Mouse (Mus musculus) gastrocnemius, postnatal 10 days (tissue): ENCODE results near the gene Wbp1l. TPM values are rescaled to one million over a fixed set of nuclear protein-coding genes. Genes with fewer than 3 reads are reported as not detected.

Source experiments
- DNase-seq: peaks from one replicate; pipeline ENCODE4 v3.0.0; 2021; ENCODE audit warnings: mixed read lengths
- total RNA-seq, 2 experiments: library from RNA; stranded (reverse); gene quantifications; 2 replicates each; pipeline ENCODE4 v1.2.3; 2021

Gene Wbp1l
- total RNA-seq, 2 experiments from 2014 or later, result 38.3 to 41.6 TPM

DNA sequence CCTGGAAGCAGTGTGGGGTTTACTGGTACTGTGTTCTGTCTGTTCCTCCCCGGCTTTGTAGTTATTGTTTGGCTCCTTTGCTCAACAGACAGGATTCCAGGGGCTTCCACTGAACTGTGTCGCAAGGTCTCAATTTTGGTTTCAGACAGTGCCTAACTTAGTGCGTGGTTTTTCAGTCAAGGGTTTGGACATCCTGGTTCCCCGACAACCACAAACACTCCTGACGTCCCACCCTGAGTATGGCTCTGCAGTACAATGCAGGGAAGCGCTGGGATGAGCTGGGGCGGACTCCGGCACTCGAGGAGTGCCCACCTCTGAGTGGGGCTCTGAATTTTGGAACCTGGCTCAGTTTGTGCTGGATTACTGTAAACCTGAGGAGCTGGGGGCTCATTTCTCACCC is 30.9 kb downstream of the Wbp1l start:
- no peak for DNase-seq

DNA sequence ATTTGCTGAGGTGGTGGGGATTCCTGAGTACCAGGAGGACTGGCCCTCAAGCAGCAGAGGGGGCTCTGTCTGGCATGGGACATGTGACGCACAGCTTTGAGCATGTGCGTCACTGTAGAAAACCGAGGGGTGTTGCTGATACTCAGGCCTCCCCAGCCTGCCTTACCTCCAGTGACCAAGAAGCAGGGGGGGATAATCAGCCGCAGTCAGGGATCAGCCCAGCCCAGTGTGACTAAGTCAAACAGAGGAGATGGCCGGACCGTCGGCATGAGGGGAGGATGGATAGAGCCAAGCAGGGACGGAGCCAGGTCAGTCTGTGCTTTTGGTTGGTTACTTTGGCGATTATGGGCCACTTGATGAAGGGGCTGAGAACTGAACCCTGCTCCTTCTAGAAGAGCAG is 32.8 kb downstream of the Wbp1l start:
- no peak for DNase-seq

DNA sequence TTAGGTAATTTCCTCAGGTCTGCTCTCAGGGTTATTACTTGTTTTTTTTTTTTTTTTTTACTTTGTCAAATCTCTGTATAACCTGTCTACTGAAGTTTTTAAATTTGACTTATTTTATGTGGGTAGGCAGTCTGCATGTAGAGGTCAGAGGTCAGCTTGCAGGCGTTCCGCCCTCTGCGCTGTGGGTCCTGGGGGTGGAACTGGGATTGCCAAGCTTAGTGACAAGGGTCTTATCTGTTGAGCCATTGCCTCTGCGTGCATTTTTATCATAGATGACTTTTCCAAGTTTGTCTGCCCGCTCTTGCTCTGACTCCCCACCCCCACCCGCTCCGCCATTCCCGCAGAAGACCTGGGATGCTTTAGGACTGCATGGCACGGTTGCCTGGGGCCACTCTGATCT is 36.9 kb downstream of the Wbp1l start:
- DNase-seq, result no peak

DNA sequence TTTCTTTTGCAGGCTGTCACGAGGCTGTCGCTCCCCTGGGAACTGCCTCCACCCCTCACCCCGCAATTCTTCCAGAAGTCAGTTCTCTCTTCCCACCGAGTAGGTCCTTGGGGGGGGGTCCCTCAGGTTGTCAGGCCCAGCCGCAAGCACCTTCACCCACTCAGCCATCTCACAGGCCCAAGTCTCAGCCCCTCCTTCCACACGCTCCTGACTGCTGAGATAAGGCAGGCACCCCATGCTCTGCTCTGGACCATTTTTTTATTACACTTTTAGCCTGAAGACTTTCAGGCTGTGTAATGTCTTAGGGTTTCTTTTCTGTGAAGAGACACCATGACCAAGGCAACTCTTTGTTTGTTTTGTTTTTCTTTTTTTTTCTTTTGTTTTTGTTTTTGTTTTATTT is 38.7 kb downstream of the Wbp1l start:
- DNase-seq, result no peak

DNA sequence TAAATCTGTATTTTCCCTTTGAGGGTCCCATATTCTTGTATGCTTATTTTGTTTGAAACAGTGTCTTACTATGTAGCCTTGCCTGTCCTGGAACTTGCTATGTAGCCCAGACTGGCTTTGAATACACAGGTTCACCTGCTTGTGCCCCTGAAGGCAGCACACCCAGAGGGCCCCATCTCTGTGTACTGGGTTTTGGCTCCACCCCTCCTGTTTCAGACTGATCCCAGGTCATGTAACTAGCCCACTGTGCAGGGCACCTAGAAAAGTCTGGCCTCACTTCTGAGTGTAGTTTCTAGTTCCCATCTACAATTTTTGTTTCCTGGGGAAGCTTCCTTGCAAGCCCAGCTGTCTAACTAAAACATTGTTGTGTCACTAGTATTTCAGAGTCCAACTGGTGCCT is 40.2 kb downstream of the Wbp1l start:
- no peak for DNase-seq

DNA sequence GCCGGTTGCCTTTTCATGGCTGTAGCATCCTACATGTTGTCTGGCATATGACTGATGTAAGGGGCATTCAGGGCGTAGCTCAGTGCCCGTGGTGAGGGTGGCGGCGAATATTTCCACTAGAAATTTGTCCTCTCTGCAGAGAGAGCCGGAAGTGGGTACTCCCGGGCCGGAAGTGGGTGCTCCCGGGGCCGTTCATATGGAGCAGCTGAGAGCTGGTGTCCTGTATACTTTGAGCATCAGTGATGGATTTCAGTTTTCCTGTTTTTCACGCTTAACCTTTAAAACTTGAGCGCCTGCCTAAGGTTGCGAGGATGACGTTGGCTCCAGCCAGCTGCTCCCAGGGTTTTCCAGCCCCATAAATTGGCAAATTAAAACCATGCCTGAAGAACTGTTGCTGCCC is 40.6 kb downstream of the Wbp1l start:
- no peak for DNase-seq

DNA sequence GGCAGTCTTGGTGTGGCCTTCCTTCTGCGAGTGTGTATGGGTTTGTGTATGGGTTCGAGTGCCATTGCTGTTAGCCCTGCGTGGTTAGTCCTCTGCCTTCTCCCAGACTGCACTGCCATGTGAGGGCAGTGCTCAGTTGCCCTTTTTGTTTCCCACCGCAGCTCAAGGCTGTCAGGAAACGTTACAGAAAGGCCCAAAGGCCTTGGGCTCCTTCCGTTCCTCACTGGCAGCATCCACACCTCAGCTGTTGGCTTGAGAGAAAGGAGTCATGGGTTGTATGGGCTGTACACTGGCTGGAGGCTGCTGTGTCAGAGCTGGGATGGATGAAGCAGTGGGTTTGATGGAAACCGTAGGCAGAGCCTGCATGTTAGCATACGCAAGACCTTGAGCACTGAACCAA is 41.9 kb downstream of the Wbp1l start:
- DNase-seq, result no peak

DNA sequence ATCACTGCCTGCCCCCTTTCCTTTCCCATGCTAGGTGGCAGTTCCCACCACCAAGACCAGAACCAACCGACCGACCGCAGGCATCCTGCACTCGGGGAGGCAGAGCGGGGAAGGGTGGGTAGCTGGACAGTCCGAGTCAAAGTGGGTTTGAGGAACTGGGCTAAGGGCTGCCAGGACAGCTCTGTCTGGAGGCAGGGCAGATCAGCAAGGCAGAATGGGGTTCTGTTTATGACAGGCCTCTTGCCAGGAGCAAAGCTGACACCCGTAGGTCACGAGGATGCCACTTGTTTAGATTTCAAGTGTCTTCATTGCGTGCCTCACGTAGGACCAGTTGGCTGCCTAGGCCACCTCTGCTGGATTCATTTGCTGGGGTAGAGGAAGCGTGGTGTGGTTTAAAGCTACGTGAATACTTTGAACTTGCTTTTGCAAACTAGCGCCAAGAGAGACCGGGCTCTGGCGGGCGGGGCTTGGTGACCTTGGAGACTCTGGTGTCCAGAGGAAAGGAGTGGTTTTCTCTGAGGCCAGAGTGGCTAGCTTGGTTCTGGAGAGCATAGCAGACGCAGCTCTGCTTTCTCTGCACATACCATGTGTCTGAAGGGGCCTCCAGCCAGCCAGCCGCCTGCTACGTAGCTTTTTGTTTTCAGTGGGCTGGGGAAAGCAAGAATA is 42.7 kb downstream of the Wbp1l start:
- peak; percentile 64 for DNase-seq

DNA sequence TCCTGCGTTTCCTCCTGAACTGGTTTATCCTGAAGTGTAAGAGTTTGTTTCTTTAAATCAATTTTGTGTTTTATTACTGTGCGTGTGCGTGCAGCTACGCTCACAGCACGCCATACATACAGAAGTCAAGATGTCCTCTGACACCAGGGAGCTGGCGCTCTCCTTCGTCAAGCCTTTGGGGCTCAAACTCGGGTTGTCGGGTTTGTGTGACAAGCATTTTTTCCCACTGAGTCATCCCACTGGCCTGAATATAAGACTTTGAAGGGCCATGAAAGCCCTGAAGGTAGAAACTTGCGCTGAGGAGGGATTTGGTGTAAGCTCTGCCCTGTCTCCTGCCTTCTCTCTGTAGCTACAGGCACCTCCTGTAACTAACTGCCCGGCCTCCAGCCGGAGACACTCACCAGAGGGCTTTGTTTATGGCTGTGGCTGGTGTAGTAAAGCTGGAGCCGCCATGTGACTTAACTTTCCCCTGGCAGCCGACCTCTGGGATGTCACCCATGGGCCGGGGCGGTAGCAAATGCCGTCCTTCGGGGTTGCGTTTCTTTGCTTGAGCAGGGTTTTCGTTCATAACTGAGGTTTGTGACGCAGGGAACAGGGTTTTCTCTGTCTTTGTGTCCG is 43.4 kb downstream of the Wbp1l start:
- no peak for DNase-seq

DNA sequence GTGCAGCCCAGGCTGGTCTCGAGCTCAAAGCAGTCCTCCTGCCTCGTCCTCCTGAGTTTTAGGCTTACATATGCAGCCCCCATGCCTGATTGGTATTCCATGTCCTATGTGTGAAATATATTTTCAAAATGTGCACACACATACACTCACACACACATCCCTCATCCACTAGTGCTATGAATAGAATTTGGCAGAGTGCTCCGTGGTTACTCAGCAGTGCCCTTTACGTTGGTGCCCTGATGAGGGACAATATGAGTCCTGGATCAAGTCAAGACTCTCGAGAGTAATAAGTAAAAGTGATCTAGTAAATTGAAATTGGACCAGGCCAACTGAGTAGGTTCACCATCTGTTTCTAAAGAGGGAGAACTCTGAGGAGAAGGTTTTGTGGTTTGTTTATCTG is 44.4 kb downstream of the Wbp1l start:
- DNase-seq, result no peak

DNA sequence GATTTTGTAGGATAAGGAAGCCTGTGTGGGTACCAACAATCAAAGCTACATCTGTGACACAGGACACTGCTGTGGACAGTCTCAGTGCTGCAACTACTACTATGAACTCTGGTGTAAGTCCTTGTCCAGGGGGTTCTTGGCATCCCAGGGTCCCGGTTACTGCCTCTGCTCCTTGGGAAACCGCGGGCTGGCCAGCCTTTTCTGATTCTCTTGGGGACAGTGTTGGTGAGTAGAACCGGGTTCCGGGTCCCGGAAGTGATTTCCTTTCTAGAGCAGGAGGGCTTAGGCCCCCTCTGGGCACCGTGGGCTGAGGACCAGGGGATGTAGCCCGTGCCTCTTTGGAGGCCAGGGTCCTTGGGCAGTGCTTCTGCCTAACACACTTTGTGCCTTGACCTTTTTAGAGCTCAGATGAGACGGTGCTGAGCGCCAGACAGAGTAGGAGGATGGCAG is 45.5 kb downstream of the Wbp1l start:
- DNase-seq, result no peak

DNA sequence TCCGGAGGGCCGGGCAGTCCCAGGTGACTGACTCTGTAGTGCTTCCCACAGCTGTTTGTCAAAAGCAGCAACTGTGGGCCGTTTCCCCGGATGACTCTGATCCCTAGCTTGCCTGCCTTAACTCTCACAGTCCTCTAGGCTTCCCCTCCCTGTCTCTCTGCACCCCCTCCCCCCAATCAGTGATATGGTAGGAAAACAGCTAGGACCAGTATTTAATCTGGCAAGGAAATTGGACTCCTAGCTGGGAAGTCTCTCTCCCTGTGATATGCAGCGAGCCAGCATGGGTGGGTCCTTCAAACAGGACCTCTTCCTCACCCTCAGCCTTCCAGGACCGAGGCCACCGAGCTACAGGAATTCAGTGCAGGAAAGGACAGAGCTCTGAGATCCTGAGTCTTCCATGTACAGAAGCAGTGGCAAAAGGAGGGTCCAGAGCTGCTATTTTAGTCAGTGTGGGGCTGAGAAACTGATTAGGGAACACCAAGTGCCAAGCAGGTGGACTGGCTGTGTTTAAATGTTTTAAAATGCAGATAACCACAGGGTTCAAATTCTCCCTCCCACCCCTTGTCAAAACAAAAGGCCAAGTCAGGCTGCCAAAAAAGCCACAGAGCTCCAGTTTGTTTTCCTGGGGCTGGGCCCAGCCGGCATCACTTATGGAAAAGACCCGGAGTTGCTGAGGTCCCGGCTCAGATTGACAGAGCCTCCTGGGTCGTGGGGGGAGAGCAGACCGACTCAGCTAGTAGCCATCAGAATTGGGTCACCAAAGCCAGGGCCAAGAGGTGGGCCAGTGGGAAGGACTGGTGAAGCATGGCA is 46.1 kb downstream of the Wbp1l start:
- DNase-seq, result peak; percentile 52

DNA sequence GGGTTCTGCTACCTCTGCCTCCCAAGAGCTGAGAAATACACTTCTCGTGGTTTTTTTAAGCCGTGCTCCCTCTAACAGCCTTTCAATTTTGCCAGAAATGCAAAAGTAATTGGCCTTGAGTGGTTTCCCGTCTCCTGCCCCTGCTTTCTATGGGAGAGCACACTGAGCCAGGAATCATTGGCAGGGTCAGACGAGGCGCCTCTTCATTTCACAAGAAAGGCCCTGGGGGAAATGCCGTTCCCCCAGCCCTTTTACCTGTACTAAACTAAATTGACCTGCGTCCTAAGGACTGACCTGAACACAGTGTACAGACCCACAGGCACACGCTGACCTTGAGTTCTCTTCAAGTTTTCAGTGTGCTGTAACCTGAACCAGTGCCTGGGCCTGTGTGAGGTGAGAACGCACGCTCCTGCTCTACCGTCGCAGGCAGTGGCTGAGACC is 47.2 kb downstream of the Wbp1l start:
- DNase-seq, result no peak

DNA sequence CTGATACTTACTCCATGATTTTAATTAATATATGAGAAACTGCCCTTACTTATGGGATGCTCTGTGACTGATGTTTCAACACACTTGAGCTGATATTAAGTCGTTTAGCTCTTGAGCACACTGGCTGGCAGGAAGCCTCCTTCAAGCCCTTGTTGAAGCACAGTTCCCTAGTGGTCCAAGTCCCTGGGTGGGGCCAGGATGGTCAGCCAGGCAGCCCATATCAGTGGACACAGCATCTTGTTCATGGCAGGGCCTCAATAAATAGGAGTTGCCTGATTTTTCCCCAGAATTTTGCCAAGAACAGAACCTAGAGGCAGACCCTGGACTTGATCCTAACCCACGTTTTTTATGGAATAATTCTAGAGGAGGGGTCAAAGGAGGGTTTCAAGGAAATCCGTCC is 48.4 kb downstream of the Wbp1l start:
- DNase-seq, result no peak

DNA sequence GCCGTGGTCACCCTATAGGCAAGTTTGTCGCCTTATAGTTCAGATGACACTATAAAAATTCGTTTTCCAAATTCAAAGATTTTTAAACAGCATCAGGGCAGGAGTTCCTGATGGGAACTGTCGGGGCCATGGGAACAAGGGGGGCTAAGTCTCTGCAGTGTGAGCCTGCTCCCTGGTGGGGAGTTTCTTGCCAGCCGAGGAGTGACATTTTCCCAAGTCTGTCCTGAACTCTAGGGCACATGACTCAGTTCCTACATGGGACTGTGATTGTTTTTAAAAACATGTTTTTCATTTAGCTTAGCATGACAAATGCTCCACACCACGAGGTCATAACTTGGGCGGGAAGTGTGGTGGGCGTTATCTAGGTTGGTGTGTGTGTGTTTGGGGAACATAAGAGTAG is 49.0 kb downstream of the Wbp1l start:
- no peak for DNase-seq

DNA sequence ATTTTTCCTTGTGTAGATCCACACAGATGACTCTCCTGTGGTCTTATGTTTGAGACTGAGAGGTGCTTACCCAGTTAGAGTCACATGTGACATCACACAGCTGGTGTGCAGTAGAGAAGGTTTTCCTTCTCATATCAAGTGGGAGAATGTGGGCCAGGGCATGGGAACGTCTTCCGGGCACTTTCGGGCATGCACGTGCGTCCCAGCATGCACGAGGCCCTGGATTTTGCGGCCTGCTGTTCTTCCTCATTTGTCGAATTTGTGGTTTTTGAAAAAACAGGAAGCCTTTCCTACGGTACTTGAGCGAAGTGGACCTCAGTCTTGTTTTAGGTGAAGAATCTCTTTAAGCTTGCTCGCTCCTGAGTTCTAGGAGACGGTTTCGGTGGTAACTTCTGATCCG is 49.7 kb downstream of the Wbp1l start:
- no peak for DNase-seq

DNA sequence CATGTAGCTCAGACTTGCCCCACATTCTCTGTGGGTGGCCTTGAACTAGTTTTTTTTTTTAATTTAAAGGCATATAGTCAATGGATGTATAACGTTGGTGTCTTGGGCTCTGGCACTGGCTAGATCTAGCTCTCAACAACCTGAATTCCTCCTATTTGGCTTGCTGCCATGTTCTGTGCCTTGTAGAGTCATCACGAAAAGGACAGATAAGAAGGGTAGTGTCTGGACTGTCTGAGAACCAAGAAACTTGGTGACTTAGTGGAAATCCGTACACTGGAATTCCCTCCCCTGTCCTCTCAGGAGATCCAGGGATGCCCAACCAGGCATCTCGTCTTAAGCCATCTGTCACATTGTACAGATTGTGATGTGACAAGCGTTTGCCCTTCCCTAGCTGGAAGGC is 54.3 kb downstream of the Wbp1l start:
- no peak for DNase-seq

DNA sequence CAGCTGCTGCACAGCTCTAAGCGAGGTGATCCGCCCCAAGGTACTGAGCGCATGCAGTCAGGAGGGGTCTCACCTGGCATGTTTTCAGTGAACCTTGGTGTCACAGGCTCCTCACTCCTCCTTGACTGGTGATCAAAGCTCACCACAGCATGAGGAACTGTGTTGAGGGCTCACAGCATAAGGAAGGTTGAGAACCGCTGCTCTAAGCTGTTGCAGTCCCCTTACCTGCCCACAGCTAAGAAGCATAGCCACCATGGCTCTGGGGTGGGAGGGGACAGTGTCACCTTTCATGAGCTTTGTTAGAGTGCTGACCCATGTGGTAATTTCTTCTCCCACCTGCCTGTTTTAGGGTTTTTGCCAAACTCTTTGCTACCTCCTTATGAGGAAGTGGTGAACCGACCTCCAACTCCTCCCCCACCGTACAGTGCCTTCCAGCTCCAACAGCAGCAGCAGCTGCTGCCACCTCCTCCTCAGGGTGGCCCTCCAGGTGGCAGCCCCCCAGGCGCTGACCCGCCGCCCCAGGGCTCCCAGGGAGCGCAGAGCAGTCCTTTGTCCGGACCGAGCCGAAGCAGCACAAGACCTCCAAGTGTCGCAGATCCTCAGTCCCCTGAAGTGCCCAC is 54.8 kb downstream of the Wbp1l start:
- no peak for DNase-seq

DNA sequence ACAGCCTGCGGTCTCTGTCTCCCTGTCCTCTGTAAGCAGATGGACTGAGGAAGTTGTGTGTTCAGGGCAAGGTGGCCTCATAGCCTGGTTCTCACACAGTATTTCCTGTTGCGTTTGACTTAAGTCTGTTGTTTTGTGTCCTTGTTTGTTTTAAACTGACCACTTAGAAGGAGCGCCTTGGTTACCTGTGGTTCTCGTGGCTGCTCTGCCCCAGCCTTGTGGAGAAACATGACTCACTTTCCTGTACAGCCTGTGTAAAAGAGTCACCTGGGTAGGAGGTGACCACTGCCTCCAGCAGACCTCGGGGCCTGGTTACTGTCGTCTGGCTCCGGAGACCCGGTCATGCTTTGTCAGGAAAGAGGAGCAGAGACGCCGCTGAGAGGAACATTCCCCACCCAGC is 56.7 kb downstream of the Wbp1l start:
- no peak for DNase-seq

DNA sequence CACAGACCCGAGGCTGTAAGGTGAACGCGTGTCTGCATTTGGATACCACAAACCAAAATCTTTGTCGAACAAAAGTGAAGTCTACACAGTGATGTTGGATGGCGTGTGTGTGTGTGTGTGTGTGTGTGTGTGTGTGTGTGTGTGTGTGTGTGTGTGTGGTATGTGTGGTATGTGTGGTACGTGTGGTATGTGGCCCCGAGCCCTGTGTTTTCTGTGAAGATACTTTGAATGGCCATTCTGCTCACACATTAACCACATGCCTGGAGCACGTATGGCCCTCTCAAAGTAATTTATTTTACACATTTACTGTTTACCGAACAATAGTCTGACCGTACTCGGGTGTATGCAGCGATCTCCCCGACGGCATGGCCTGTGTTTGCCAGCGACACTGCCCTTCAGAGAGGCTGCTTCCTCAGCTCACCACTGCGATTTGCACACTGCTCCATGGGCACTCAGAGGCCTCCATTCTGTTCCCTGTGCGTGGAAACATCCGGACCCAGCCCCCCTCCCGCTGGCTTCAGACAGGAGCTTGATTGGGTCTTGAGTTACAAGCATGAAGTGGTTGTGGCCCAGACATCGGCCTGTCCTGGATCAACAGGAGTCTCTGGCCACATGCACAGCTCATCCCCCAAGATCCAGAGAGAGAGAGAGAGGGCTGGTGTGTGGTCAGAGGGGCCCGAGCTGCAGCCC is 57.4 kb downstream of the Wbp1l start:
- no peak for DNase-seq

DNA sequence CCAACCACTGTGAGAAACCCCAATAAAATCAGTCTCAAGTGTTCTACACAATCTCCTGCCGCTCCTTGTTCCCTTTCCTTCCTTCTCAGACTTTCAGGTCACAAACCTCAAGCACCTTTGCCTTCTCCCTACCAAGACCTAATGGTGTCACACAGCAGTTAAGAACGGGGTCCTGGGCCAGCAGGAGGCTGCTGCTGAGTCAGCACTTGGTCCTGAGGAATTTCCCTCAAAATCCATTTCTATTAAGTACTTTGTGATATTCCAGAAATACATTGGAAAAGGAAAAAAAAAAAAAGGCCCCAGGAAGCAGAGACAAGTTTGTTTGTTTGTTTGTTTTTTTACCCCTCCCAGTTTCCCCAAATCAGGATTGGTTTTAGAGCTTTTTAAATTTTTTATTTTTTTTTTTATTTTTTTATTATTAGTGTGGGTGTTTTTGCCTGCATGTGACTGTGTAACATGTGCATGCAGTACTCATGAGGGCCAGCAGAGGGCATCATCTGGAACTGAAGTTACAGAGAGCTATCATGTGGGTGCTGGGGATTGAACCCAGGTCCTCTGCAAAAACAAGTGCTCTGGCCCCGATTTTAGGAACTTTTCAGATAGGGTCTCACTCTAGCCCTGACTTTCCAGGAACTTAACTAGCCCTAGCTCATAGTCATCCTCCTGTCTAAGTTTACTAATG is 58.6 kb downstream of the Wbp1l start:
- no peak for DNase-seq

DNA sequence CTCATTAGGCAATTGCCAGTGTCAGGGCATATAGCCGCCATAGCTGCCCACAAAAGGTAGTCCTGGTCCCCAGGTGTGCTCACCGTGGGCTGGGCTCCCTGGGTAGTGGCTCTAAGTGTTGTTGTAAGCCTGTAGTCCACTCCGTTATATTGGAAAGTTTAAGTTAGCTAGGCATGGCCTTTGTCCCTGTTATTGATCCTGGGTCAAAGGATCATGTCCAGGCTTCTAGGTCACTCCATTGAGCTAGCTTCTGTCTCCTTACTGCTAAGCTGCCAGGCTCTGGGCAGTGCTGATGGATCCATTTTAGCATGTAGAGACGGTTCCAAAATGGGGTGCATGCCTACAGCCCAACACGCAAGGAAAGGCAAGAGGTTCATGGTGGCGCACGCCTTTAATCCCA is 59.5 kb downstream of the Wbp1l start:
- DNase-seq, result no peak
